Mouse (Mus musculus): ENCODE measurements around the gene Gfod2.
A peak's percentile ranks its signal among the peaks of the same experiment; 100 is the strongest.

Gfod2 gene

DNA sequence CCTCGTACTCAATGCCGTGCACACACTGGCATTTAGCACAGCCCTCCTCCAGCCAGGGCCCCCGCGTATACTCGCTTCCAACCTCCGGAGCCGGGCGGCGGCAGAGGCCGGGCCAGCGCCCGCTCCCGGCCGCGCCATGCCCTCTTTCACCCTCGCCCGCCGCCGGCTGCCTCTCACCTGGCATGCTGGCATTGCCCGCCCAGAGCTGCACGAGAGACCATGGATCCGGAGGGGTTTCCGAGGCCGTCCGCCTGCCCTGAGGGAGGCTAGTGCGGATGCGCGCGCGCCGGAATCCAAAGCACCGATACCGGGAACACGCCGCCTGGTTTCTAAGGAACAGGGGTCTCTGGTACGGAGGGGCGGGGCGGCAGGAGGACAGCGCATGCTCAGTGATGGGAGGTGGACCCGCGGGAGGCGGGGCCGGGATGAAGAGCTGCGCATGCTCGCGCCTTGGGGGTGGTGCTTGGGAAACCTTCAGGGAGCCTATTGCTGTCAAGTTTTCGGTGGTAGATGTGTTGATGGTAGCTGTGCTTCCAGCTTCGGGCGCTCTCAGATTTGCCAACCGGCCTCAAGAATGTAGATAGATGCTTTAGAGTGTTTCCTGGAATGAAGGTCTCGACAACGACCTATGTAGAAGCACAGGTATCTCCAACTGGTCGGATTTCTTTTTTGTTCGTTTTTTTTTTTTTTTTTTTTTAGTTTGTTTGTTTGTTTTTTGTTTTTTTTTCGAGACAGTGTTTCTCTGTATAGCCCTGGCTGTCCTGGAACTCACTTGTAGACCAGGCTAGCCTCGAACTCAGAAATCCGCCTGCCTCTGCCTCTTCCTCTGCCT is at the start of gene Gfod2:
TSS of gene Gfod2 (minus strand) at position 388 of the 832 bp plus-strand sequence.
- DNase-seq (ENCODE audit: extremely low read depth, low read depth, low spot score), result peak; percentile 16

DNA sequence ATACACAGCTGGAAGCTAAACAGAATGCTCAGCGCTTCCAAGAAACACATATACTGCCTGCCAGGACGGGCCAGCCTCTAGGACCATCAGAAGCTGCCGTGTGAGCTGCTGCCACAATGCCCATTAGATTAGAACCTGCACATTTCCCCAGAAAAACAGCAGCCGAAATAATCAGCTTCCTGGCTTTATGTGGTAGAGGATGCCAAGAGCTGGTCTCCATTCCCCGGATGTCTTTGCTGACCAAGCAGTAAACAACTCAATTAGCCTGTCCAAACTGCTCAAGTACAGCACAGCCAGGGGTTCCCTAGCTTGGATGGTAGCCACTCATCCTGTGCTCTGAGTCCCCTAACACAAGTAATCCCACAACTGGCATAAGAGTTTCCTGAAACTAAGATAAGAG is 49.3 kb upstream of the Gfod2 start:
- DNase-seq (ENCODE audit: extremely low read depth, low read depth, low spot score), result no peak

DNA sequence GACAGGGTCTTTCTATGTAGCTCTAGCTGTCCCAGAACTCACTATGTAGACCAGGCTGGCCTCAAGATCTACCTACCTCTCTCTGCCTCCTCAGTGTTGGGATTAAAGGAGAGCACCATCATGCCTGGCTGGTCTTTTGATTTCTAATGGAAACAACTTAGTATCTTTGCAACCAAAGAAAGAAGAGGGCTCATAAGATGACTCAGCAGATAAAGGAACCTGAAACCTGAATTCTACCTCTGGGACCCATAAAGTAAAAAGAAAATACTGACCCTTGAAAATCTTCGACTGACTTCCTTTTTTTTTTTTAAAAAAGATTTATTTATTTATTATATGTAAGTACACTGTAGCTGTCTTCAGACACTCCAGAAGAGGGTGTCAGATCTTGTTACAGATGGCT is 47.5 kb upstream of the Gfod2 start:
- no peak for DNase-seq (ENCODE audit: extremely low read depth, low read depth, low spot score)

DNA sequence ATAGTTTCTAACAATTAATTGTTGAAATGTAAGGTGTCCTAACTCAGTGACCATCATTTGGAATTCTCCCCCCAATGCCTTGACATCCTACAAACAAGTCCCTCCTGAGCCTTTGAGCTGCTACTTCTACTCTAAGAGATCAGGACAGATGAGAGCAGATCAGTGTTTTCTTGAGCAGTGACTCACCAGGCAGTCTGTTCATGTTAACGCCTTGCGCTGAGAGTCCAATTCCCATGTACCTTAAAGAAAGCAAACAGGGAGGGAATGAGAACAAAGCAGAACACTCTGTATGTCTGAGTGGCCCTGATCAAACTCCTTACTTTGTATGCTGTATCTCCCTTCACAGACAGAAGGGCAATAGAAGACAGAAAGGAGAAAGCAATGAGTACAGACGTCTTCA is 46.9 kb upstream of the Gfod2 start:
- DNase-seq (ENCODE audit: extremely low read depth, low read depth, low spot score), result no peak

DNA sequence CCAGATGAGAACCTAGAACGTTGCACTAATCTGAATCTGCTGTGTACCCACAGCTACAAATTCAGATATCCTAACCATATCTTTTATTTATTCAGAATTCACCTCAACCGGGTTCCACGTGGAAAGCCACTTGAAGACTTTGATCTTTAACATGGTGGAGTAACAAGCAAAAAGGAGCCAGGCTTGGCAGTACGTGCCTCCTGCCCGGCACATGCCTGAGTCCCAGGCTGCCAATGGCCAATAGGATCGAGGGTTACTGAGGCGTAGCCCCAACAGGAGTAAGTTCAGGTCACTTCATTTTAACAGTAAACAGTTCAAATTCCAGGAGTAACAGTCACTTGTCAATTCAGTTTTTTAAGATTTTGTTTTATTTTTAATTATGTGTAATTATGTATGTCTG is 46.3 kb upstream of the Gfod2 start:
- DNase-seq (ENCODE audit: extremely low read depth, low read depth, low spot score), result no peak

DNA sequence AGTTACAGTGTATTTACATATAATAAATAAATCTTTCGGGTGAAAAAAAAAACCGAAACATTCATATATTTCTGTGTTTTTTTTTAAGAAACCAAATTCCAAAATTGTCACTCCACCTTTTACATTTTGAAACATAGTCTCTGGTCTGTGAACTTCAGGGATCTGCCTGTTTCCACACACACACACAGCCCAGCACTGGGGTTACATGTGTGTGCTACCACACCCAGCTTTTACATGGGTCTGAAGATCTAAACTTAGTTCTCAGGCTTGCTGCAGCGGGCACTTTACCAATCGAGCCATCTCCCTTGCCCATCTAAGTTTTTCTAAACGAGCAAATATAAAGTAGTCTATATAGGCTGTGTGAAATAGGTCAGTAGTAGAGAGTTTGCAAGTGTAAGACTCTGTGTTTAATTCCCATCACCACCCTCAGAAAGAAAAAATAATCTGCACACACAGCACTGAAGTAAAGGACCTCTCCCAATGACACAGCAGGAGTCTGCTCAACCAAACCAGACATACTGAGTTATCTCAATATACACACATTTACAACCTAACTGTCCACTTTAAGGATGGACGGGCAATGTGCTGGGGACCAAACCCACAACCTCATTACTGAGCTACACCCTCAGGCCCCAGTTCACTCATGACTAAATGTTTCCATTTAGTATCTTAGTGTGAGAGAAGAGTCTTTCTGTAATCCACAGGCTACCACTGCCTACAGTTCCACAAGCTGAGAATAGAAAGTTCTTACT is 42.9 kb upstream of the Gfod2 start:
- DNase-seq (ENCODE audit: extremely low read depth, low read depth, low spot score), result no peak

DNA sequence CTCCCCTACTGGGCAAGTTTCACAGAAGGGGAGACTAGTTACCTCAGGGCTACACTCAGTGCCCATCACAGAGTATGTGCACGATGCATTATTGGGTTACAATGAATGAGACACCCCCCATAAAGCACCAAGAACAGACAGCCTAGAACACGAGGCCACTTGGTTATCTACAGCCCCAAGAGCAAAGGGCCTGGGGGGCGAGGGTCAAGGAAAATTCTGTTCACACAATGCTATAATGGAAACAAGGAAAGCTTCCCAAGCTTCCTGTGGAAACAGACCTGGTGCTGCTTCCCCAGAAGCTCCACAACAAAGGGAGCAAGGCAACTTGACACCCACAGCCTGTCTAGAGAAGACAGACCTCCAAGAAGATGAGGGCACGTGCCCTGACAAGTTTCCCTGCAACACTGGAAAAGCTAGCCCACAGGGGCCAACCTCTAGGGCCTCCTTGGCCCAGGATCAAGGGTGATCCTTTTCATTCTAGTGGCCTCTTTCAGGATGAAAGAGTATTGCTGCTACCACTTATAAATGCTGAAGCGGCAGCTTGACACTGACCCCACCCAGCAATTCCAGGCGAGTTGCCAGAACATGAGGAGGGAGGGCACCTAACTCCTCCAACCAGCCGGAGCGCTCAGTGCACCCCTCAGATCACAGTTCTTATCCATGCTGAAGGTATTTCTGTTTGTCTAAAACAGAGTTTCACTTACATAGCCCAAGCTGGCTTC is 40.8 kb upstream of the Gfod2 start:
- no peak for DNase-seq (ENCODE audit: extremely low read depth, low read depth, low spot score)

DNA sequence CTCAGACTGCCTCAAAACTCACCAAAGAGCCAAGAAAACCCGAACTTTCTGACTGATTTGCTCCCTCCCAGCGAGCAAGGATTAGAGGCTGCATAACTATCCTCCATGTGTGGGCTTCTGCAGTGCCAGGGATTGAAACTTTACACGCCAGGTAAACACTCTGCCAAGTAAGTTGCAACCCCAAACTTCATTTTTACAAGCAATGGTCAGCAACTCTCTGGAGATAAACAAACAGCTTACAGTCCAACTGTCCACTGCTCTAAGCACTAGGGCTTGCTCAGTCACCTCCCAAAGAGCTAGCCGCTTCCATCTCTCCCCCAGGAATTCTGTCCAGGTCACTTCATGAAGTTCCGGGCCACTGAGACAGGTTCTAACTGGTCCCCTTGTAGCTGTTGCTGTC is 39.9 kb upstream of the Gfod2 start:
- no peak for DNase-seq (ENCODE audit: extremely low read depth, low read depth, low spot score)

DNA sequence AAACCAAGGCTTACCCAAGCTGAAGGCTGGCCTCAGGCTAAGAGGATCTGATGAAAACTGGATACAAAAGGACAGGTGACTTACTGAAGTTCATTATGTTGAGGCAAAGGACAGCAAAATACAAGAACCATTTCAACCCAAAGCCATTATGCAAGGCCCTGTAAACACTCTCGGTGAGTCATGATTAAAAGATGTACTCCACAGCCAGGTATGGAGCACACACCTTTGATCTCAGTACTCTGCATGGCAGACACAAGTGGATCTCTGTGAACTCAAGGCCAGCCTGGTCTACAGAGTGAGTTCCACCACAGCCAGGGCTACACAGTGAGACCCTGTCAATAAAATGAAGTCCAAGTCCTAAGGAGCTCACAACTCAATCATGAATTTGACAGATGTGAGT is 37.3 kb upstream of the Gfod2 start:
- DNase-seq (ENCODE audit: extremely low read depth, low read depth, low spot score), result peak; percentile 21

DNA sequence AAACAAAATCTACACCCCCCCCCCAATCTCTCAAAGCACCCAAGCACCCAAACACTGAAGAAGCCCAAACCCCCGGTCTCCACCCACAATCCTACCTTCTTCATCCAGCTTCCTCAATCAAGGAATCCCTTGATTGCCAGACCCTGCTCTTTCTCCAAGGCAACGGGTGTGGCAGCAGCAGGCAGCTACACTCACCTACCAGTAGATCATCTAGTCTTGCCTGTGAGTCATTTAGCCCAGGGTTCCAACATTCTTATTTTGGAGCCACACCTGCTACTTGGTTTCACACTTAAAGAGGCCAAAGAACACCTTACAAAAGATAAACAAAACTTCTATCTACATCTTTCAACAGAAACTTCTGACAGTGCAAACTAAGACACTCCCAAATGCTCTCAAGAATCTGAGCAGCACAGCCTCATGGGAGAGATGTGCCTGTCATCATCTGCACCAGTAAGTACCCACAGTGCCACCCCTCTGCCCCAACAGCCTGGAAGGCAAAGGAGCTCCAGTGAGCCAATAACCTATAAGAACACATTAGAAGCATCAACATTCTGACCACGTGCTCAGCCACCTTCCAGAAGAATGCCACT is 35.6 kb upstream of the Gfod2 start:
- DNase-seq (ENCODE audit: extremely low read depth, low read depth, low spot score), result no peak

DNA sequence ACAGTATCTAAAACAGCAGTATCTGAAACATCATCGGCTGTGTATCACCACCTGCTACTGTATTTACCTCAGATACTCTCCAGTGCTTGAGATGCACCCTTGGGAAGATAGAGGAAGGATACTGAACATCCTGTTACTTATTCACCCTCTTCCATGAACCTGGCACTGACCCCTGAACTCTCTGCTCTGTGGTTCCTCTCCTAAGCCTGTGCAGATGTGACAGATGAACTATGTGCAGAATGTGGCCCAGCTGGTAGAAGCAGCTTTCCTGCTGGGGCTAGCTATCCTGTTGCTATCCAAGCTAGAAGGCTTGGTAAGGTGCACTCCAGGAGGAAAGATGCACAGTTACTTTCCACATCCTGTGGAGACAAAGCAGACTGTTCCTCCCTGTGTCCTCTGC is 34.9 kb upstream of the Gfod2 start:
- no peak for DNase-seq (ENCODE audit: extremely low read depth, low read depth, low spot score)

DNA sequence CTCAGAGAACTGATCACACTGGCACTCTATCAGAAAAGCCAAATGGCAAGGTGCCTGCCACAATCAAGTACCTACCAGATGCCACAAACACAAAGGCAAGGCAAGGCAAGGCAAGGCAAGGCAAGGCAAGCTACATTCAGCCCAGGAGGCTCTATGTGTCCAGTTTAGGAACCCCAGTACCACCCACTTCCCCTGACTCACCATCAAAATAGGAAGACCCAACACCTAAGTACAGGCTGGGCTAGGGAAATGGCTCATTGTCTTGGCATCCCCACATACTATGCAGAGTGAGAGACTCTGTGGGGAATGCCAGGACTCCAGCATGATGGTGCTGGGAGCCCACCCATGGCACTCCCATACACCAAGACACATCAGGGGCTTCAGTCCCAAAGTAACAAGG is 31.2 kb upstream of the Gfod2 start:
- no peak for DNase-seq (ENCODE audit: extremely low read depth, low read depth, low spot score)

DNA sequence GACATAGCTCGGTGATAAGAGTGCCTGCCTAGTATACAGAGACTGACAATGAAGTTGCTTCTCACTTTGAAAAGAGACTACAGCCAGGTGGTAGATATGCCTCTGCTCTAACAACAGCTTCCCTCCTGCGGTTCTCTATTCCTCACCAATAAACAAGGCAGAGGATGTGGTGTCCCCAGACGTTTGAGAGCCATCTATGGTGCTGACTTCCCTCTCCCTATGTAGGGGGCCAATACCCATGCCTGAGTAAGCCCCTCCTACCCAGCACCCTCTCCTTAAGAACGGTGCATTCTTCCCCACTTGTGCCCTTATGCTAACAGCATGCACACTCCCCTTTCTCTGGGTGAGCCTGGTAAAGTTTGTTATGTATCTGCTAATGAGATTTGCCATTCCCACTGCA is 30.5 kb upstream of the Gfod2 start:
- DNase-seq (ENCODE audit: extremely low read depth, low read depth, low spot score), result no peak

DNA sequence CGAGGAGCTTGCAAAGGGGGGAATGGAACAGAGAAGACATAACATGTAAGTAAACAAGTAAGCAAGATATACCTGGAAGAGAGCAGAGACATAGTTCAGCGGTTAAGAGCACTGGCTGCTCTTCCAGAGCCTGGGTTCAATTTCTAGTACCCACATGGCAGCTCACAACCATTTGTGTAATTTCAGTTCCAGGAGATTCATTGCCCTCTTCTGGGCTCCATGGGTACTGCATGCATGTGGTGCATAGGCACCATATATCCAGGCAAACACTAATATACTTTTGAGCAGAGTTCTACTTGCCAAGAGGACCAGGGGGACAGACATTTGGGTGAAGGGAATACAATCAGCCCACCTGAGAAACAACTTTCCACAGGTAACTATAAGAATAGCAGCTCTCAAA is 29.8 kb upstream of the Gfod2 start:
- no peak for DNase-seq (ENCODE audit: extremely low read depth, low read depth, low spot score)

DNA sequence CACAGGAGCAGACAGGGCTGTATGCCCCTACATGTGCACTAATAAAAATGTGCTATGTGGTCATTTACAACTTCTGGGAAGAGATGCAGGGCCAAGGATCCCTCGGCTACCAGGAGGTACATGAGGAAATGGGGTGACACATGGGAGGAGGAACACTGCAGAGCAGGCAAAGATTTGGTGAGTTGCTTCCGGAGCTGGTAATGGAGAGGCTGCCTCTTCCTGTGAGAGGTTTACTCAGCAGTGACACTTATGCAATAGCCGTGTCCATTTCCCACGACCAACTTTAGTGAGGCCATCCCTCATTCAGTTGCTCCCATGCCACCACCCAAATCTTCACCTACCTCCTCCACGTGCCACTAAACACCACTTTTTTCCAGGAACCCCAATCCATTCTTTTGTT is 21.8 kb upstream of the Gfod2 start:
- DNase-seq (ENCODE audit: extremely low read depth, low read depth, low spot score), result no peak

DNA sequence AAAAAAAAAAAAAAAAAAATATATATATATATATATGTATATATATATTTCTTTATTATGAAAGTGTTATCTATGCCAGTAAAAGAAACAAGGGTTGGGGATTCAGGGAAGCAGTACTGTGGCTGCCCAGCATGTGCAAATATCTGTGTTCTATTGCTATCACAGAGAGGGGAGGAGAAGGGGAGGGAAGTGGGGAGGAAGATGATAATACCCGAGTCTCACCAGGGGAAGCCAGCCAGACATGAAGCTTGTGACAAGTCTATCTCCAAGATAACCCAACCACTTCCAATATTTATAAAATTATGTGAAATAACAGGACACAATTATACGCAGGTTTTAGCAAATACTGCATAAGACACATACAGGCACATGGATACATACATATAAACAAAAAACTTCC is 19.4 kb upstream of the Gfod2 start:
- DNase-seq (ENCODE audit: extremely low read depth, low read depth, low spot score), result no peak

DNA sequence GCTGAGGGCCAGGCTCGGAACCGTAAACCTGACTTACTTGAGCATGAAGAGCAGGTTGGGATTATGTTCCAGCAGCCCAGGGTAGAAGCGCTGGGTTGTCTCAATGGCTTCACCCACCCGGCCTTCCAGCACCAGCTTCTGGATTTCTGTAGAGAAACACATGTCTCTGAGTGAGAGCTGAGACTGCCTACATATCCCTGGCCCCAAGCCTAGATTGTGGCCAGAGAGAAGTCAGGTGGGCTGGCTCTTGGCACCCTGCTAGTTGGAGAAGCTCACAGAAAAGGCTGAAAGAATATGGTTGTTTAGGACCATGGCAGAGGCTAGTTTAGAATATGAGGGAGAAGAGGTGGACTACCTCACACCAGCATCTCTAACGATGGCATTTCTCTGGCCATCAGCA is 16.0 kb upstream of the Gfod2 start:
- no peak for DNase-seq (ENCODE audit: extremely low read depth, low read depth, low spot score)

DNA sequence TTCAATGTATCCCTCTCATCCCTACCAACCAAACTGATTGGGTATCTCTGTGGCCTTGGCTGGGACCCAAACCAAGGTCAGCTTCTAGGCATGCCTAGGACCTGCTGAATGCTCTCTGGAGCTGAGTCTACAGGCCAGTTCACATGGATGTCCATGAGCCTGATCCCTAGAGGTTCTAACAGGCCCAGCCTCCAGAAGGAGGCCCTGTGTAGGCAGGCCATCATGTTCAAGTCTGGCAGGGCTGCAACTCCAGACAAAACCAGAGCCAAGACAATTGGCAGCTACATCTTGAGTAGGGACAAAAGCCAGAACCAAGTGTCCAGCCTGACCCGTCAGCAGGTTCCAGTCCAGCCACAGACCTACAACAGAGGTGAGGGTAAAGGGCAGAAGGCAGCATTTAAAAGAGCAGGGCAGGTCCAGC is 15.0 kb upstream of the Gfod2 start:
- DNase-seq (ENCODE audit: extremely low read depth, low read depth, low spot score), result no peak

DNA sequence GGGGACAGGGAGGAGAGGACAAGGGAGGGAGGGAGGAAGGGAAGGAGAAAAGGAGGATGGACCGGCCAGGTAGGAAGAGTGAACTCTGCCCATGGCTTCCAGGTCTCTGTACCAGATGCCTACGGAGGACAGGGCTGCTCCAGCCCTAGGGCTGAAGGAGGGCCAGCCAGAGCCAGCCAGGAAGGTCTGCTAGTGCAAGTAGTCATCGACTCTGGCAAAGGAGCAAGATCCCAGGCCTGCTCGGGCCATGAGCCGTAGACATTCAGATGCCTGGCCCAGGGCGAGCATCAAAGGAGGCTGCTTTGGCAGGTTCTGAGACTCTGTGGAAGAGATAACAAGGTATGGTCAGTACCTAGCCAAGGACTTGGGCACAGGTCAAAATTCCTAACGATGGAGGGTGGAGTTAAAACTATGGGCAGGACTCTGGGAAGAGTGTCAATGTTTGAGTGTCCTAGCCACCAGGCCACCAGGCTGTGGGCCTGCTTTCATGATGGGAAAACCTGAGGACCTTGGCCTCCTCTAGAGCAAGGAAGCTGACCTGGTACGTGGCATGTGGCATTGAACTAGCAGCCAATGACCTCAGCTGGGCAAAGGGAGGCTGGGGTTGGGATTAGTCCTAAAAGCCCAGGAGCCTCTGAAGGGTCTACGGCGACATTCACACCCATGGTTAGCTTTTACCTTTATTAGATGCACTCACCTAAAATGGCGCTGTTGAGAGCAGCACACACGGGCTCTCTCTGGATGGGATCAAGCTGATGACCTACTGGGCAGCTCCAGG is 13.1 kb upstream of the Gfod2 start:
- DNase-seq (ENCODE audit: extremely low read depth, low read depth, low spot score), result no peak

DNA sequence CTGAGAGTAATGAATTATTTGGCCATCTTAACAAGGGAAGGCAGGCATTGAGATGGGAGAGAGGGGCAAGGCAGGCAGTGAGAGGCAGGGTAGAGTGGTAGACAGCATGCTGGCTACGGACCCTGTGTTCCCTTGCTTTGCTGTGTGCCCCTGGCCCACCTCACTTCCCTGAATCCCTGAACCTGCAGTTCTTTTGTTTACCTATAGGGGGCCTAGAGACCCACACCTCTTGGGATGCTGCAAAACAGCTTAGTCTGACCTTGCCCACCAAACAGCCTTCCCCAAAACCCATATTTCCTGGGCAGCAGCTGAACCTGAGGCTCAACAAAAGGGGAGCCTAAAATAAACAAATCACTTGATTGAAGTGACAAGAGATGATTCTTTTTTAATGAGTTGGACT is 12.1 kb upstream of the Gfod2 start:
- no peak for DNase-seq (ENCODE audit: extremely low read depth, low read depth, low spot score)

Measured in fat pad, adult 2 months (tissue).